Comparison of ENCODE assay signal across 8 mouse cellular contexts in genomic region chr9:107625351-107626128, GRCm38 (mm10). TPM values are rescaled to one million over a fixed set of nuclear protein-coding genes. Genes with fewer than 3 reads are reported as not detected.
DNase-seq lines count a peak whose midpoint lies in the region; ATAC-seq lines count a peak whose summit lies in the region.
"Had no signal": no experiment of that assay in that cellular context is flagged by ENCODE, and none has a peak within 500 bp of the region (broad histone marks: within the 10 kb centered on the region; RNA-seq: fewer than 3 reads in every experiment).

No protein-coding gene starts in this region.

- H3K27me3 ChIP-seq in megakaryocyte, embryonic 14.5 days (replicated peaks), result no peaks in the 10 kb centered on the region
- no peaks in the 10 kb centered on the region for H3K27me3 ChIP-seq in forebrain, embryonic 10.5 days (ENCODE audit: poor library complexity, severe bottlenecking)
- H3K27me3 ChIP-seq in limb, embryonic 10.5 days (ENCODE audit: low read depth, poor library complexity, severe bottlenecking), result no peaks in the 10 kb centered on the region
- H3K27me3 ChIP-seq in stomach, embryonic 15.5 days (replicated peaks), result no peaks in the 10 kb centered on the region

- no peak for ATAC-seq in megakaryocyte, adult 5-6 weeks (ENCODE audit: poor library complexity, severe bottlenecking)
- no peak for ATAC-seq in stomach, embryonic 15.5 days (ENCODE audit: insufficient read depth, low FRiP score, low read depth)

- H3K4me1 ChIP-seq in megakaryocyte, embryonic 14.5 days, result peaks cover 87% of the 10 kb centered on the region
- peaks cover 68% of the 10 kb centered on the region for H3K4me1 ChIP-seq in forebrain, embryonic 10.5 days
- peaks cover 54% of the 10 kb centered on the region for H3K4me1 ChIP-seq in limb, embryonic 10.5 days
- H3K4me1 ChIP-seq in stomach, embryonic 15.5 days, result peaks cover 66% of the 10 kb centered on the region

- peak overlapping the region; percentile 97 for H3K27ac ChIP-seq in forebrain, embryonic 10.5 days
- peak overlapping the region; percentile 94 for H3K27ac ChIP-seq in limb, embryonic 10.5 days
- H3K27ac ChIP-seq in stomach, embryonic 15.5 days, result peak overlapping the region; percentile 58

- H3K36me3 ChIP-seq in megakaryocyte, embryonic 14.5 days (replicated peaks; ENCODE audit: low read length), result peaks cover 94% of the 10 kb centered on the region
- H3K36me3 ChIP-seq in forebrain, embryonic 10.5 days (replicated peaks), result peaks cover 88% of the 10 kb centered on the region
- peaks cover 79% of the 10 kb centered on the region for H3K36me3 ChIP-seq in limb, embryonic 10.5 days
- H3K36me3 ChIP-seq in stomach, embryonic 15.5 days, result peaks cover 6% of the 10 kb centered on the region; the same call in 1 of the 2 replicates

- H3K9ac ChIP-seq in stomach, embryonic 15.5 days, result no peak overlapping the region

- DNase-seq in forebrain, embryonic 10.5 days (ENCODE audit: extremely low spot score, low spot score), result no peak
- DNase-seq in limb, embryonic 10.5 days (ENCODE audit: low spot score), result no peak
- DNase-seq in left cerebral cortex, adult 8-10 months (ENCODE audit: low spot score in 2 of 2), result no peak
- no peak for DNase-seq in layer of hippocampus, adult 8-10 months (ENCODE audit: low spot score in 2 of 2)

- H3K9me3 ChIP-seq in megakaryocyte, embryonic 14.5 days, result no peaks in the 10 kb centered on the region
- no peaks in the 10 kb centered on the region for H3K9me3 ChIP-seq in forebrain, embryonic 10.5 days
- H3K9me3 ChIP-seq in limb, embryonic 10.5 days (replicated peaks), result no peaks in the 10 kb centered on the region
- H3K9me3 ChIP-seq in stomach, embryonic 15.5 days, result no peaks in the 10 kb centered on the region

- H3K4me3 ChIP-seq in megakaryocyte, embryonic 14.5 days (replicated peaks), result peak overlapping the region; percentile 82
- H3K4me3 ChIP-seq in forebrain, embryonic 10.5 days, result peak overlapping the region; percentile 80; the same call in 1 of the 2 replicates
- no peak overlapping the region for H3K4me3 ChIP-seq in limb, embryonic 10.5 days
- no peak overlapping the region for H3K4me3 ChIP-seq in stomach, embryonic 15.5 days (replicated peaks)

- WGBS in forebrain, embryonic 10.5 days, result 88% methylated on average over 12 of the region's 12 CpGs
- WGBS in limb, embryonic 10.5 days, result 89% methylated on average over 12 of the region's 12 CpGs
- 91% methylated on average over 12 of the region's 12 CpGs for WGBS in stomach, embryonic 15.5 days

- H3K4me2 ChIP-seq in stomach, embryonic 15.5 days, result no peak overlapping the region

RNA-seq across cellular contexts. Expression of gene Gnai2, which starts 9.6 kb away (rescaled TPM):
- 1,319 and 1,886 TPM in 2 replicates for polyA plus RNA-seq in megakaryocyte, embryonic 14.5 days (2012; ENCODE audit: insufficient read depth, low replicate concordance)
- 749 and 768 TPM in 2 replicates for total RNA-seq in megakaryocyte, adult 5-6 weeks (2015)
- total RNA-seq in megakaryocyte, adult 5-6 weeks (2017), result 859 and 871 TPM in 2 replicates
- 526 and 533 TPM in 2 replicates for polyA plus RNA-seq in forebrain, embryonic 10.5 days (2016; fragmentation: Nextera tagmentation; extraction: Ambion mirVana)
- polyA plus RNA-seq in limb, embryonic 10.5 days (2016; fragmentation: Nextera tagmentation; extraction: Ambion mirVana), result 355 and 403 TPM in 2 replicates
- 355 and 371 TPM in 2 replicates for polyA plus RNA-seq in stomach, embryonic 15.5 days (2015; fragmentation: Nextera tagmentation; extraction: Ambion mirVana)
- 100 to 1,000 TPM; 239 to 252 (median 247) TPM for total RNA-seq in left cerebral cortex, adult 8-10 months (2022)
- 100 to 1,000 TPM; 218 to 272 (median 249) TPM for total RNA-seq in layer of hippocampus, adult 8-10 months (2022)

RNA-seq across cellular contexts. Expression of gene Sema3b, which starts 16.5 kb away (rescaled TPM):
- polyA plus RNA-seq in megakaryocyte, embryonic 14.5 days (2012; ENCODE audit: insufficient read depth, low replicate concordance), result not detected in 2 replicates
- total RNA-seq in megakaryocyte, adult 5-6 weeks (2015), result not detected in 2 replicates
- 0.08 TPM in 1 of 2 replicates, not detected in the other for total RNA-seq in megakaryocyte, adult 5-6 weeks (2017)
- 1.4 and 2.0 TPM in 2 replicates for polyA plus RNA-seq in forebrain, embryonic 10.5 days (2016; fragmentation: Nextera tagmentation; extraction: Ambion mirVana)
- 2.2 and 3.6 TPM in 2 replicates for polyA plus RNA-seq in limb, embryonic 10.5 days (2016; fragmentation: Nextera tagmentation; extraction: Ambion mirVana)
- 13.2 and 16.5 TPM in 2 replicates for polyA plus RNA-seq in stomach, embryonic 15.5 days (2015; fragmentation: Nextera tagmentation; extraction: Ambion mirVana)
- total RNA-seq in left cerebral cortex, adult 8-10 months (2022), result 1 to 10 TPM; 5.1 to 5.9 (median 5.3) TPM
- total RNA-seq in layer of hippocampus, adult 8-10 months (2022), result 1 to 10 TPM; 2.9 to 5.0 (median 4.4) TPM
- total RNA-seq: hematopoietic stem cell, adult 5-6 weeks had no signal

RNA-seq across cellular contexts. Expression of gene Ifrd2, which starts 38.1 kb away (rescaled TPM):
- 32.1 and 34.9 TPM in 2 replicates for polyA plus RNA-seq in megakaryocyte, embryonic 14.5 days (2012; ENCODE audit: insufficient read depth, low replicate concordance)
- 6.8 and 11.1 TPM in 2 replicates for total RNA-seq in megakaryocyte, adult 5-6 weeks (2015)
- total RNA-seq in megakaryocyte, adult 5-6 weeks (2017), result 8.7 and 9.9 TPM in 2 replicates
- polyA plus RNA-seq in forebrain, embryonic 10.5 days (2016; fragmentation: Nextera tagmentation; extraction: Ambion mirVana), result 58.6 and 66.8 TPM in 2 replicates
- 55.0 and 69.4 TPM in 2 replicates for polyA plus RNA-seq in limb, embryonic 10.5 days (2016; fragmentation: Nextera tagmentation; extraction: Ambion mirVana)
- polyA plus RNA-seq in stomach, embryonic 15.5 days (2015; fragmentation: Nextera tagmentation; extraction: Ambion mirVana), result 65.1 and 68.2 TPM in 2 replicates
- 10 to 100 TPM; 11.3 to 15.5 (median 15.3) TPM for total RNA-seq in left cerebral cortex, adult 8-10 months (2022)
- total RNA-seq in layer of hippocampus, adult 8-10 months (2022), result 10 to 100 TPM; 12.4 to 15.4 (median 14.0) TPM

RNA-seq across cellular contexts. Expression of gene Slc38a3, which starts 43.8 kb away (rescaled TPM):
- not detected in 2 replicates for polyA plus RNA-seq in megakaryocyte, embryonic 14.5 days (2012; ENCODE audit: insufficient read depth, low replicate concordance)
- total RNA-seq in megakaryocyte, adult 5-6 weeks (2015), result not detected in 2 replicates
- total RNA-seq in megakaryocyte, adult 5-6 weeks (2017), result not detected in 2 replicates
- 8.8 and 9.0 TPM in 2 replicates for polyA plus RNA-seq in forebrain, embryonic 10.5 days (2016; fragmentation: Nextera tagmentation; extraction: Ambion mirVana)
- 3.9 and 4.3 TPM in 2 replicates for polyA plus RNA-seq in limb, embryonic 10.5 days (2016; fragmentation: Nextera tagmentation; extraction: Ambion mirVana)
- 19.5 and 28.6 TPM in 2 replicates for polyA plus RNA-seq in stomach, embryonic 15.5 days (2015; fragmentation: Nextera tagmentation; extraction: Ambion mirVana)
- 10 to 100 TPM; 82.5 to 94.5 (median 86.9) TPM for total RNA-seq in left cerebral cortex, adult 8-10 months (2022)
- total RNA-seq in layer of hippocampus, adult 8-10 months (2022), result 10 to 100 TPM; 61.3 to 74.3 (median 69.2) TPM
- total RNA-seq: hematopoietic stem cell, adult 5-6 weeks had no signal

RNA-seq across cellular contexts. Expression of gene Hyal3, which starts 44.9 kb away (rescaled TPM):
- polyA plus RNA-seq in megakaryocyte, embryonic 14.5 days (2012; ENCODE audit: insufficient read depth, low replicate concordance), result 0.31 TPM in 1 of 2 replicates, not detected in the other
- 1.5 and 1.9 TPM in 2 replicates for total RNA-seq in megakaryocyte, adult 5-6 weeks (2015)
- total RNA-seq in megakaryocyte, adult 5-6 weeks (2017), result 0.18 and 0.57 TPM in 2 replicates
- 0.42 and 0.47 TPM in 2 replicates for polyA plus RNA-seq in forebrain, embryonic 10.5 days (2016; fragmentation: Nextera tagmentation; extraction: Ambion mirVana)
- polyA plus RNA-seq in limb, embryonic 10.5 days (2016; fragmentation: Nextera tagmentation; extraction: Ambion mirVana), result 0.56 and 0.82 TPM in 2 replicates
- 1.1 and 1.7 TPM in 2 replicates for polyA plus RNA-seq in stomach, embryonic 15.5 days (2015; fragmentation: Nextera tagmentation; extraction: Ambion mirVana)
- 1 to 10 TPM; 1.0 to 1.7 (median 1.1) TPM for total RNA-seq in left cerebral cortex, adult 8-10 months (2022)
- 1 to 10 TPM; 1.7 to 2.4 (median 1.9) TPM for total RNA-seq in layer of hippocampus, adult 8-10 months (2022)

Comparison
In these comparisons a context has a peak if more than half of its experiments do, and no peak if none do; other contexts are left out.
1. H3K4me3 ChIP-seq: peak in megakaryocyte, embryonic 14.5 days (single experiment) and forebrain, embryonic 10.5 days (single experiment); none in limb, embryonic 10.5 days (single experiment) and stomach, embryonic 15.5 days (single experiment).
2. Peak in every context shown above with its lines, with median percentiles within 50 percentile points of each other: H3K27ac ChIP-seq.